Mouse (Mus musculus) T-helper 1 cell (primary cell): ENCODE measurements at regions not wholly inside any gene's neighbourhood (a gene's known extent, or its start where the extent isn't known, plus 50 kb on each side); places are given as distances from the start of the nearest gene placed in this dataset.

Experiments used
- in situ Hi-C: fragments of 300-600 bp; cut with MboI, MseI; formaldehyde crosslinking; loops from one replicate; pipeline ENCODE4 v1.15.1; 2025; ENCODE audit warnings: high pct_unique_total_duplicates

DNA sequence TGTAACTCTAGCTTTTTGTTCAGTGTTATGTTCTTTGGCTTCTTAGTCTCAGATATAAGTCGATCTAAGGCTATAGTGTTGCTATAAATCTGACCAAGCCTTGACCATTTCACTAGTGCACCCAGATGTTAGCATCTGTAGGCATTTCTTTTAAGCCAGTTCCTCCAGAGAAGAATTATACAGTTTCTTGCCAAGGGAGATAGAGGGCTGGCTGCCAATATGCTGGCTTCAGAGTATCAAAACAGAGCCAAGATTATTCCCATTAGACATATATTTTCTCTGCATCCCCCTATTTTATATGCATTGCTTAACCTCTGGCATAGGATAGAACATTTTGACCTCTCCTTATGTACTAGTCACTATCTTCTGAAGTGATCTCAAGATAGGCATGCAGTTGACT is 487.5 kb downstream of the Synb start:
- in situ Hi-C loops, result loop anchor here (25.0 kb wide), 1 partner anchor 1019 kb away; no protein-coding TSS in a partner anchor

DNA sequence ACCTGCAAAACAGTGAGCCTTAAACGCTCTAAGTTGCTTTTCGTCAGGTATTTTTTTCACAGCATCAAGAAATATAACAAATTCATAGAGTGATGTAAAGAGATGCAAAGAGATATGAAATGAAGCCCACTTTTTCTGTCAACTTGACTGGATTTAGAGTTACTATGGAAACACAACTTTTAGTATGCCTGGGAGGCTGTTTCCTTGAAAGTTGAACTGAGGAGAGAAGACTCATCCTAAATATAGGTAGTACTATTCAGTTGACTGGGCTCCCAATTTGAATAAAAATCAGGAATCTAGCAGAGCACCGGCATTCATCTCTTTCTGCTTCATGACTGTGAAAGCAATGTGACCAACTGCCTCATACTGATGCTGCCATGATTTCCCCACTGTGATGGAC is 509.7 kb downstream of the Synb start:
- in situ Hi-C loops, result no loop called here

- in situ Hi-C loops, result no loop called here
These were observed 510.9 kb downstream of the Synb start for GRCm38 (mm10) chr14:68783216-68783615.

DNA sequence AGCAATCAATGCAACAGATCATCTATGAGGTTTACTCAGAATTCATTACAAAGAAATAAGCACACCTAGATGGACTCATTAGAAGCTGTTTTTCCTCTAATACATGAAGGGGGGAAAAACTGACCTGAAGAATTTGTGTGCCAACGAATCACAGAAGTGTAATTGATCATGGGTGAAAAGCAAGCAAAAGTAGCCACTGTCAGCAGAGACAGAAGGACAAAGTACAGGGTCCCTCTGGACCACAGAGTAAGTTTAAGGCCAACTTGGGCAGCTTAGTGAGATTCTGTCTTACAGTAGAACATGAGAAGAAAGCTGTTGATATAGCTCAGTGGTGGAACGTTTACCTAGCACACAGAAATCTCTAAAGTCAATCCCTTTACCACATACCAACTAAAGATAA is 523.7 kb downstream of the Synb start:
- in situ Hi-C loops, result no loop called here

GRCm38 (mm10) chr14:68762916-68763315 is 531.2 kb downstream of the Synb start:
- in situ Hi-C loops, result loop anchor here (10.0 kb wide), 1 partner anchor 1208 kb away; no protein-coding TSS in a partner anchor

- in situ Hi-C loops, result loop anchor here (5.0 kb wide), 1 partner anchor 223 kb away; no protein-coding TSS in a partner anchor
These were observed 549.4 kb downstream of the Synb start for GRCm38 (mm10) chr14:68744661-68745060.

- in situ Hi-C loops, result loop anchor here (5.0 kb wide), 1 partner anchor 399 kb away; no protein-coding TSS in a partner anchor
These were observed 555.6 kb downstream of the Synb start for GRCm38 (mm10) chr14:68738474-68738873.

- in situ Hi-C loops, result loop anchor here (5.0 kb wide), 1 partner anchor 402 kb away; no protein-coding TSS in a partner anchor
These were observed 558.3 kb downstream of the Synb start for GRCm38 (mm10) chr14:68735756-68736155.

DNA sequence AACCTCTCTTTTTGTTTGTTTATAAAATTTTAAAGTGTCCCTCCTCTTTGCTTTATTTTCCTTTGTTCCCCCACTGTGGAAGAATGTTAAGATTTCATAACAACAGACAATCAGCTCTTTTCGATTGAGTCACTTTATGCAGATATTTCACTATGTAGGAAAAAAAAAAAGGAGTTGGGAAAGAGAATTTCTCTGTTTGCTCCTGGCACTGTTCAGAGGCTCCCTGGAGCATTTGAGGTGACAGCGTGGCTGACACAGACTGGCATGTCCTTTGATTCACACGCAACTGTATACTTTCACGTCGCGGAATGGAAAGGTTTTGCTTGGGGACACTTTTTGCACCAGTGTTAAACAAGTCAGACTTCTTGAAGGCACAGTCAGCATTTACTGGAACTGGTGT is 572.9 kb downstream of the Synb start:
- in situ Hi-C loops, result no loop called here

DNA sequence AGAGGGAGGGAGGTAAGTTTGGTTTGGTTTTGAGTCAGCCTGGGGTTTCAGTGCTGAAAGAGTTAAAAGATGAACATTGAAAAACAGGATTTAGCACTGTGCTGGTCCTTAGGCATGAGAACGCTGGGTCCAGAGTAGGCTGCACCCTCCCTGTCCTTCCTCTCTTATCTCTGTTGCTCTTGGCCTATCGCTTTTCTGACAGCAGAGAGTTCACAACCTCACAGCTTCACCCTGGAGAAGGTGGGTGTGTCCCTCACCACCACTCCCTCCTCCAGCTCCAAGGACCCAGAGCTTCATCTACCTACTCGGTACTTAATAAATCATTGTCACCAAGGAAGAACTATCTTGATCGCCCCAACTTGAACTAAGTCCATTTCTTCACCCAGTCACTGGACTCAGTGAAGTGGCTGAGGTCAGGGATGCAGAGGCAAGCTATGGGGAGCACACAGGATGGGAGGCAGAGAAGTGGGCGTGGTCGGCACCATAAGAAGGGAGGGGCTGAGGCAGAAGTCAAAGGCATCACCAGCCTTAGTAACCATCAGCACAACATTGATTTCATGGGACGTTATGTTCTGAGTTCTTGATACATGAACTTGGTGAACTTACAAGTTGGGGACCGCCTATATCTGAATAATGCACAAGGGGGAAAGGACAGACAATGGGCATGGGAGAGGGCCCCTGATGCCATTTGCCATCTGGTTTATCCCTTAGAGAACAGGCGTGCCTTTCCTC is 574.5 kb downstream of the Synb start:
- in situ Hi-C loops, result no loop called here

GRCm38 (mm10) chr14:68718846-68719245 is 575.3 kb downstream of the Synb start:
- in situ Hi-C loops, result no loop called here
